Mouse (Mus musculus) lung, embryonic 16.5 days (tissue): ENCODE data around the gene Rab31. TPM values are rescaled to one million over a fixed set of nuclear protein-coding genes. Genes with fewer than 3 reads are reported as not detected.
A peak's percentile ranks its signal among the peaks of the same experiment; 100 is the strongest.

Experiments
- ATAC-seq: fragments of 200-750 bp; cut with Nextera tagmentation; 2 replicates; pipeline ENCODE4 v1.8.0; 2017; ENCODE audit warnings: low read depth, mild to moderate bottlenecking, moderate library complexity
- H3K27ac ChIP-seq: fragments of 300-500 bp; sonication (generic); 2 replicates; pipeline ENCODE4 v1.5.1; 2014; ENCODE audit warnings: mild to moderate bottlenecking, control low read depth, low read length
- H3K27me3 ChIP-seq: fragments of 300-500 bp; sonication (generic); 2 replicates; pipeline ENCODE4 v1.6.1; 2014; ENCODE audit warnings: low read depth, low read length, mixed read lengths; ENCODE audit not compliant: control insufficient read depth, insufficient read depth
- H3K36me3 ChIP-seq: fragments of 300-500 bp; sonication (generic); 2 replicates; pipeline ENCODE4 v1.6.1; 2014; ENCODE audit warnings: low read length; ENCODE audit not compliant: control insufficient read depth, insufficient read depth
- H3K4me1 ChIP-seq: fragments of 300-500 bp; sonication (generic); replicated peaks from 2 replicates; pipeline ENCODE4 v1.6.1; 2014; ENCODE audit warnings: low read length, mixed read lengths; ENCODE audit not compliant: control insufficient read depth, insufficient read depth
- H3K4me2 ChIP-seq: fragments of 300-500 bp; sonication (generic); 2 replicates; pipeline ENCODE4 v1.6.1; 2014; ENCODE audit warnings: low read depth, low read length, control low read depth
- H3K4me3 ChIP-seq: fragments of 300-500 bp; sonication (generic); 2 replicates; pipeline ENCODE4 v1.5.1; 2014; ENCODE audit warnings: mild to moderate bottlenecking, low read length, control low read depth
- H3K9ac ChIP-seq: fragments of 300-500 bp; sonication (generic); 2 replicates; pipeline ENCODE4 v1.6.1; 2014; ENCODE audit warnings: low read length, control low read depth
- H3K9me3 ChIP-seq: fragments of 300-500 bp; sonication (generic); 2 replicates; pipeline ENCODE4 v1.6.1; 2016; ENCODE audit warnings: low read length; ENCODE audit not compliant: control insufficient read depth
- WGBS: fragments of 180-500 bp; shearing (Covaris S2); extraction: QIAGEN DNeasy Blood & Tissue Kit; methylation state at CpG from one replicate; pipeline ENCODE4 v1.1.7; 2014; 5-methylcytosine and 5-hydroxymethylcytosine counted together
- polyA plus RNA-seq: library from polyadenylated mRNA; unstranded; fragments of >200 nt; fragmentation: Nextera tagmentation; extraction: Ambion mirVana; gene quantifications from 2 replicates; pipeline ENCODE4 v1.2.1, GENCODE M21; 2015

The Rab31 gene
- polyA plus RNA-seq, 1 experiment from 2014 or later = 32.0 TPM

DNA sequence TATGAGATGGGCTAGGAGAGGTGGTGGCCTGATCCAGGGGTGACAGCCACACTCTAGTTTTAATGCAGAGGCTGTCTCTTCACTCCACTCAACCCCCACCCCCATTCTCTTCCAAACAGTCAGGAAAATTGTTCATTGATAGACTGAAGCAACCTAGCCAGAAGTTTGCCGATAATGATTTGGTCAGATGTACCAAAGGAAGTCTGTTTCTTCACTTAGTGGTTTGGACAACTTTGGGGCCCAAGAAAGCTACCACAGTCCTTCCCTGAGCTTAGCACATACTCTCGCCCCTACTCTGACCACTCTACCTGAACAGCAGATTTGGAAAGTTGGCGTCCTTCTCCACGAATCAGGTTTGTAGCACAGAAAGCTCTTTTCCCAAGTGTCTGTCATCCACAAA is 39.9 kb downstream of the Rab31 start:
- Histone ChIP-seq H3K4me2 (no peak overlapping the region), H3K9me3 (no peaks in the 10 kb centered on the region), H3K27me3 (no peaks in the 10 kb centered on the region), H3K4me1 (no peaks in the 10 kb centered on the region), H3K27ac (no peak overlapping the region), H3K36me3 (no peaks in the 10 kb centered on the region), H3K4me3 (no peak overlapping the region), H3K9ac (no peak overlapping the region)
- 84% methylated on average over 4 of the region's 4 CpGs for WGBS
- ATAC-seq = no peak

- H3K27ac ChIP-seq = no peak overlapping the region
- WGBS = 85% methylated on average over 9 of the region's 9 CpGs
- no peak for ATAC-seq
Measured at GRCm38 (mm10) chr17:65731710-65732109, 40.8 kb downstream of the Rab31 start.

GRCm38 (mm10) chr17:65729945-65730741 is 42.4 kb downstream of the Rab31 start:
- Histone ChIP-seq H3K27ac (peak overlapping the region; percentile 37), H3K4me3 (no peak overlapping the region)

More at GRCm38 (mm10) chr17:65731710-65732109, 40.8 kb downstream of the Rab31 start:
- H3K4me2 ChIP-seq = no peak overlapping the region
- H3K9me3 ChIP-seq = no peaks in the 10 kb centered on the region
- no peaks in the 10 kb centered on the region for H3K27me3 ChIP-seq
- no peaks in the 10 kb centered on the region for H3K4me1 ChIP-seq
- no peak overlapping the region for H3K9ac ChIP-seq
- H3K4me3 ChIP-seq = no peak overlapping the region
- H3K36me3 ChIP-seq = no peaks in the 10 kb centered on the region

DNA sequence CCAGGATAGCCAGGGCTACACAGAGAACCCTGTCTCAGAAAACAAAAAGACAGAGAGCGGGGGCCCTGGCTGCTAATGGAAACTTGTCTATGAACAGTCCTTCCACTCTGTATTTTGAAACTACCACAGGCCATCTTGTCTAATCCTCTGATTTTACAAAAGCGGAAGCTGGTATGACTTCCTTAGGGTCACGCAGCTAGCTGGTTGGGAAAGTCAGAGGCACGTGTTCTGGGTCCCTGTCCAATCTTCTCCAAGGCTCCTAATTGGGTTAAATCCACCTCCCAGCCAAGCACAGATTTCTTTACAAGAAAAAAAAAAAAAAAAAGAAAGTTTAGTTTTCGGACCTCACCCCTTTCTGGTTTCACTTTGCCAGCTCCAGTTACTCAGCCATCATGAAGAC is 45.8 kb downstream of the Rab31 start:
- no peak overlapping the region for H3K4me3 ChIP-seq
- 89% methylated on average over 5 of the region's 5 CpGs for whole genome bisulfite sequencing
- H3K4me2 ChIP-seq = no peak overlapping the region
- no peaks in the 10 kb centered on the region; the same call in 1 of the 2 replicates for H3K4me1 ChIP-seq
- H3K27ac ChIP-seq = no peak overlapping the region
- H3K9ac ChIP-seq = no peak overlapping the region
- H3K36me3 ChIP-seq = no peaks in the 10 kb centered on the region; the same call in 1 of the 2 replicates
- no peaks in the 10 kb centered on the region for H3K9me3 ChIP-seq
- no peak for ATAC-seq
- no peaks in the 10 kb centered on the region for H3K27me3 ChIP-seq

More at GRCm38 (mm10) chr17:65729945-65730741, 42.4 kb downstream of the Rab31 start:
- WGBS = 67% methylated on average over 13 of the region's 16 CpGs
- Histone ChIP-seq H3K36me3 (no peaks in the 10 kb centered on the region), H3K4me1 (no peaks in the 10 kb centered on the region), H3K9me3 (no peaks in the 10 kb centered on the region), H3K9ac (no peak overlapping the region), H3K27me3 (no peaks in the 10 kb centered on the region), H3K4me2 (no peak overlapping the region)
- ATAC-seq = no peak

- Histone ChIP-seq H3K9ac (no peak overlapping the region), H3K27me3 (no peaks in the 10 kb centered on the region), H3K4me2 (no peak overlapping the region), H3K36me3 (no peaks in the 10 kb centered on the region; the same call in 1 of the 2 replicates), H3K9me3 (no peaks in the 10 kb centered on the region), H3K4me3 (no peak overlapping the region), H3K27ac (no peak overlapping the region), H3K4me1 (no peaks in the 10 kb centered on the region; the same call in 1 of the 2 replicates)
- no peak for ATAC-seq
- 79% methylated on average over 6 of the region's 6 CpGs for WGBS
Measured at GRCm38 (mm10) chr17:65726274-65726673, 46.3 kb downstream of the Rab31 start.

DNA sequence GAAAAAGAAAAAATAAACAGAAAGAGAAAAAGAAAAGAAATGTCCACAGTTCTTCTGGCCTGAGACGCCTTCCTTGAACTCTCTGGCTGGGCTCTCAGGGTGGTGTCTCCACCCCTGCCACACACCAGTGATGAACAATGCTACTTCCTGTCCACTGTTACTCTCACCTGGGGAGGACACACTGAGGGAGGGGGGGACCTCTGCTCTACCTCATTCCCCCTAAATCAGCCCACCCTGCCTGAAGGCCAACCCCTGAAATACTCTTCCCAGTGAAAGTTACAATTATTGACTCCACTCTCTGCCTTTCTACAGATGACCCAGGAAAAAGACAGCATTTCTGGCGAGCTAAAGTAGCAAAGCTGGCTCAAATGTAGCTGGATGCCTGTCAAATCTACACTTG is 46.7 kb downstream of the Rab31 start:
- WGBS = 61% methylated on average over 2 of the region's 2 CpGs
- Histone ChIP-seq H3K4me3 (no peak overlapping the region), H3K9ac (no peak overlapping the region), H3K4me2 (no peak overlapping the region), H3K4me1 (no peaks in the 10 kb centered on the region; the same call in 1 of the 2 replicates), H3K36me3 (no peaks in the 10 kb centered on the region; the same call in 1 of the 2 replicates), H3K9me3 (no peaks in the 10 kb centered on the region), H3K27ac (no peak overlapping the region), H3K27me3 (no peaks in the 10 kb centered on the region)
- no peak for ATAC-seq

GRCm38 (mm10) chr17:65725381-65725780 is 47.2 kb downstream of the Rab31 start:
- Histone ChIP-seq H3K9ac (no peak overlapping the region), H3K36me3 (no peaks in the 10 kb centered on the region; the same call in 1 of the 2 replicates), H3K27ac (no peak overlapping the region), H3K4me1 (no peaks in the 10 kb centered on the region; the same call in 1 of the 2 replicates), H3K4me2 (no peak overlapping the region), H3K27me3 (no peaks in the 10 kb centered on the region), H3K4me3 (no peak overlapping the region), H3K9me3 (no peaks in the 10 kb centered on the region)
- no peak for ATAC-seq
- 63% methylated on average over 8 of the region's 8 CpGs for WGBS

GRCm38 (mm10) chr17:65724254-65724653 is 48.3 kb downstream of the Rab31 start:
- H3K36me3 ChIP-seq = no peaks in the 10 kb centered on the region; the same call in 1 of the 2 replicates
- WGBS = 70% methylated on average over 11 of the region's 11 CpGs
- H3K4me2 ChIP-seq = no peak overlapping the region
- peak; percentile 79 for ATAC-seq
- no peaks in the 10 kb centered on the region for H3K9me3 ChIP-seq
- no peak overlapping the region for H3K27ac ChIP-seq
- no peaks in the 10 kb centered on the region; the same call in 1 of the 2 replicates for H3K4me1 ChIP-seq
- no peak overlapping the region for H3K9ac ChIP-seq
- no peaks in the 10 kb centered on the region for H3K27me3 ChIP-seq
- no peak overlapping the region for H3K4me3 ChIP-seq

DNA sequence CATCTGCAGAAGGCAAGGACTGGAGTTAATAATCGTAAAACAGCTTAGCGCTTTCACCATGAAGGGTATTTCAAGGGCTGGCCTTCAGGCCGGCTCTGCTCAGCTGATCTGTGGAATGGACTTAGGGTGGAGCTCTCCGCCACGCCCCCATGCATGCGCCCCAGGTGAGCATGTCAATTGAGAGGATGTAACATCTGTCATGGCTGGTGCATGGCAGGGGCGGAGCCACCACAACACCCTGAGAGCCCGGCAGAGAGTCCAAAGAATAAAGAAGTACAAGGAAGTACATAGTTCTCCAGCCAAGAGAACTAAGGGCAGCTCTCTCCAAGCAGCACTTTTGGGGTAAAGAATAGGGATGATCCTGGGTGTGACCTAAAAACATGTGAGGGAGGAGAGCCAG is 48.9 kb downstream of the Rab31 start:
- Histone ChIP-seq H3K27ac (no peak overlapping the region), H3K9me3 (no peaks in the 10 kb centered on the region), H3K9ac (no peak overlapping the region), H3K4me3 (no peak overlapping the region), H3K36me3 (no peaks in the 10 kb centered on the region; the same call in 1 of the 2 replicates), H3K4me2 (no peak overlapping the region), H3K4me1 (no peaks in the 10 kb centered on the region; the same call in 1 of the 2 replicates), H3K27me3 (no peaks in the 10 kb centered on the region)
- ATAC-seq = no peak
- WGBS = 84% methylated on average over 8 of the region's 8 CpGs
